In the genomic region with DNA sequence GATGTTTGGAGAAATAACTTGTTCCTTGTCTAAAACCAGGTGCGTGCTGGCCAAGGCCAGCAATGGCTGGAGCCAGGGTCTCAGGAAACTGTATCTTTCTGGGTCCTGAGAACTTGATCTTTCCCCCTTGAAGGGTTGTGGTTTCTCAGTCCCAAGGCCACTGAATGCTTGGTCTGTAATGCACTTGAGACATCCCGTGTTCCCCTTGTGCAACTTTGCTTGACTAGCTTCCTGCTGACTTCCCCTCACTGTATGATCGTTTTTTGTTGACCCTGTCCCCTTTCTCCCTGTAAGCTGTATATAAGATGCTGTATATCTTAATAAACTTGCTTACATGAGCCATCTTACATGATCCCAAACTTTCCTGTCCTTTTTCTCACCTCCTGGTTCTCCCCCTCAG, we compare ENCODE assay signal across 22 mouse cellular contexts. TPM values are rescaled to one million over a fixed set of nuclear protein-coding genes. Genes with fewer than 3 reads are reported as not detected.
"Had no signal": no experiment of that assay in that cellular context is flagged by ENCODE, and none has a peak within 500 bp of the region (broad histone marks: within the 10 kb centered on the region; RNA-seq: fewer than 3 reads in every experiment).

No protein-coding gene starts in this region.

- H3K36me3 ChIP-seq: liver, embryonic 13.5 days; liver, embryonic 15.5 days; midbrain, embryonic 10.5 days; midbrain, embryonic 12.5 days; neural tube, embryonic 12.5 days; stomach, embryonic 15.5 days had no signal

- H3K27me3 ChIP-seq: neural tube, embryonic 12.5 days had no signal

- H3K4me2 ChIP-seq: liver, embryonic 13.5 days; liver, embryonic 15.5 days; lung, embryonic 14.5 days; midbrain, embryonic 12.5 days; neural tube, embryonic 12.5 days; stomach, embryonic 15.5 days had no signal

- H3K9ac ChIP-seq: liver, embryonic 13.5 days; liver, embryonic 15.5 days; lung, embryonic 14.5 days; midbrain, embryonic 12.5 days; neural tube, embryonic 12.5 days; stomach, embryonic 15.5 days had no signal

- H3K4me1 ChIP-seq: liver, embryonic 13.5 days; liver, embryonic 15.5 days; neural tube, embryonic 12.5 days; stomach, embryonic 15.5 days had no signal

- H3K4me3 ChIP-seq: liver, embryonic 13.5 days; liver, embryonic 15.5 days; midbrain, embryonic 10.5 days; midbrain, embryonic 12.5 days; neural tube, embryonic 12.5 days; stomach, embryonic 15.5 days had no signal

- ATAC-seq: midbrain, embryonic 16.5 days had no signal

- H3K27ac ChIP-seq: liver, embryonic 13.5 days; liver, embryonic 15.5 days; midbrain, embryonic 10.5 days; midbrain, embryonic 12.5 days; neural tube, embryonic 12.5 days; stomach, embryonic 15.5 days had no signal

- H3K9me3 ChIP-seq: liver, embryonic 13.5 days; liver, embryonic 15.5 days; midbrain, embryonic 10.5 days; midbrain, embryonic 12.5 days; neural tube, embryonic 12.5 days; stomach, embryonic 15.5 days had no signal

- DNase-seq: liver, embryonic 13.5 days; lung, adult 18-20 months; lung, embryonic 14.5 days; lung, postnatal 10 days; lung, postnatal 4 days; midbrain, embryonic 14.5 days; retina, postnatal 1 day; right cerebral cortex, adult 18-20 months; thymus, adult 18-20 months; thymus, postnatal 14 days; thymus, postnatal 36 days had no signal

RNA-seq across cellular contexts. Expression of gene Cfap57, which starts 10.7 kb away (rescaled TPM):
- total RNA-seq: megakaryocyte-erythroid progenitor cell, adult 5-6 weeks had no signal
- polyA plus RNA-seq: spleen, adult 2 months had no signal

RNA-seq across cellular contexts. Expression of gene Olfr62, which starts 48.9 kb away (rescaled TPM):
- total RNA-seq: megakaryocyte-erythroid progenitor cell, adult 5-6 weeks had no signal
- polyA plus RNA-seq: liver, embryonic 13.5 days; liver, embryonic 15.5 days; lung, embryonic 14.5 days; lung, embryonic 16.5 days; midbrain, embryonic 10.5 days; midbrain, embryonic 12.5 days; midbrain, embryonic 14.5 days; midbrain, embryonic 16.5 days; neural tube, embryonic 12.5 days; neural tube, embryonic 14.5 days; spleen, adult 2 months; stomach, embryonic 15.5 days; thymus, postnatal 0 days had no signal
